Mouse (Mus musculus): ENCODE data around the gene Iqch. TPM values are rescaled to one million over a fixed set of nuclear protein-coding genes. Genes with fewer than 3 reads are reported as not detected.

Iqch gene
- polyA plus RNA-seq, 1 experiment = not detected

DNA sequence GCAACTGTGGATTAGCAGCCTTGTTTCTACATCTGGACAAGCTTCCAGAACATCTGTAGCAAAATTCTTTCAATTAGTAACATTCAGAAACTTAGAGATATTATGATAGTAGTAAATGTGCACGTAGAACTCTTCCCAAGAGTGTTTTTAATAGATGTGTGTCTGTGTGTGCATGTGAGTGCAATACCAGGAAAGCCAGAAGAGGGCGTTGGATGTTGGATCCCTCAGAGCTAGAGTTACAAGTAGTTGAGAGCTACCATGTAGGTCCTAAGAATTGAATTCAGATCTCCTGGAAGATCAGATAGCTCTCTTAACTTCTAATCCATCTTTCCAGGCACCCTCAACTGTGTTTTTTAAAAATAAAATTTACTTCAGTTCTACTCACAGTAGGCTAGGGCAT lies 4.3 kb upstream of the Iqch start:
- no peak overlapping the region for H3K4me3 ChIP-seq (replicated peaks)
- H3K4me1 ChIP-seq (ENCODE audit: control insufficient read depth) = peaks cover 45% of the 10 kb centered on the region
- no peaks in the 10 kb centered on the region for H3K9me3 ChIP-seq (ENCODE audit: control insufficient read depth, low read length)
- H3K36me3 ChIP-seq (ENCODE audit: control insufficient read depth) = peaks cover 30% of the 10 kb centered on the region
- no peaks in the 10 kb centered on the region for H3K27me3 ChIP-seq (ENCODE audit: control insufficient read depth)
- TF ChIP-seq GATA1 (IDR thresholded peaks at IDR 0.05; ENCODE audit: low read length) (no peak), TAL1 (IDR thresholded peaks at IDR 0.05; ENCODE audit: low read length) (no peak)

DNA sequence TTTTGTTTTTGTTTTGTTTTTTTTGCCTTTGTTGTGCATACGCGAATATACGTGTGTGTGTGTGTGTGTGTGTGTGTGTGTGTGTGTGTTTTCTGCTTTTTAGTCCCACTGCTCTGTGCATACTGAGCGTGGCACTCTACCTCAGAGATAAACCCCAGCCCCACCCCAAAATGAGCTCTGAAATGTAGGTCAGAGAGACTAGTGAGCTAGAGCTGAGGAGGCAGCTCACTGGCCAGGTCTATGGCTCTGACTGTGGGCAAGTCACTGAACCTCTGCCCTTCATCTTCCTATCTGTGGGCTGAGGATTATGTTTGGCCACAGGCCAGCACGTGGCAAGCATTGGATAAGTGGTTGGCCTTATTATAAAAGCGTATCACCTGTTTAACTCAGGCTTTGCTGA lies 1.6 kb upstream of the Iqch start:
- H3K9me3 ChIP-seq (ENCODE audit: control insufficient read depth, low read length) = no peaks in the 10 kb centered on the region
- TF ChIP-seq TAL1 (IDR thresholded peaks at IDR 0.05; ENCODE audit: low read length) (no peak), GATA1 (IDR thresholded peaks at IDR 0.05; ENCODE audit: low read length) (no peak)
- peaks cover 33% of the 10 kb centered on the region for H3K4me1 ChIP-seq (ENCODE audit: control insufficient read depth)
- H3K27me3 ChIP-seq (ENCODE audit: control insufficient read depth) = peaks cover 3% of the 10 kb centered on the region; the same call in 1 of the 2 replicates
- peak overlapping the region; percentile 95 for H3K4me3 ChIP-seq (replicated peaks)
- peaks cover 13% of the 10 kb centered on the region for H3K36me3 ChIP-seq (ENCODE audit: control insufficient read depth)

DNA sequence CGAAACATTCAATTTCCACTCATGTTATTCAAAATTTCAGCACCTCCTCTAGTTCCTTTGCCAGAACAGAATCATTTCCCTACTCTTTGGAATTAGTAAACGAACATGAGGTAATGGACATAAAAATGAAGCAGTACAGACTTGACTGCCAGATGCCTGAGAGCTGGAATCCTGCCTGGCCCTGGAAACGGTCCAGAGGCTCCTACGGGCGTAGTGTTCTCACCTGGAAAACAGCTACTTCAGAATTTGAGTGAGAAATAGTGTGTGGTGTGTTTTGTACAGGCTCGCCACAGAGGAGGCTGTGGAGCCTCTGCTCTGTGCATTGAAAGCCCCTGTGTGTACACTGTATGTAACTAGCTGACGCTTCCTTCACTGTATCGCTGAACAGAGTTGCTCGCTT lies 5.6 kb downstream of the Iqch start:
- no peaks in the 10 kb centered on the region for H3K9me3 ChIP-seq (ENCODE audit: control insufficient read depth, low read length)
- TF ChIP-seq GATA1 (IDR thresholded peaks at IDR 0.05; ENCODE audit: low read length) (no peak), TAL1 (IDR thresholded peaks at IDR 0.05; ENCODE audit: low read length) (no peak)
- H3K4me1 ChIP-seq (ENCODE audit: control insufficient read depth) = peaks cover under 1% of the 10 kb centered on the region
- no peaks in the 10 kb centered on the region for H3K36me3 ChIP-seq (ENCODE audit: control insufficient read depth)
- no peak overlapping the region for H3K4me3 ChIP-seq (replicated peaks)
- H3K27me3 ChIP-seq (ENCODE audit: control insufficient read depth) = peaks cover 3% of the 10 kb centered on the region; the same call in 1 of the 2 replicates

DNA sequence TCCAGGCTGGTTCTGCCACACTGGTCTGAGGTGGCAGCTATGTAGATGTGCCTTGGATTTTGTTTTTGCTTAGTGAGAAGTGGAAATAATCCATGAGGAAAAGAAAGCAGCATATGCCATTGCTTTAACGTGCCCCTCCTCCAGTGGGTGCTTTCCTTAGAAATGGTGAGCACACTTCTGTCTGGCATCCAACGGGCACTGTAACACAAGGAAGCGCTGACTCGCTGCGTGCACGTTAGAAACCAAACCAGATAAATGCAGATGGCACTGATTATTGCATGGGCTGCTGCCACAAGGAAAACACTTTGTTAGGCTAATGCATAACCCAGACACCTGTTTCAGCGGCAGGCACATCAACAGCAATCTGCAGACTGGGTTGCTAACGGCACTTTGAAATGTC lies 6.6 kb downstream of the Iqch start:
- Histone ChIP-seq H3K27me3 (ENCODE audit: control insufficient read depth) (peaks cover 3% of the 10 kb centered on the region; the same call in 1 of the 2 replicates), H3K9me3 (ENCODE audit: control insufficient read depth, low read length) (peaks cover 4% of the 10 kb centered on the region; the same call in 1 of the 2 replicates), H3K36me3 (ENCODE audit: control insufficient read depth) (no peaks in the 10 kb centered on the region), H3K4me3 (replicated peaks) (no peak overlapping the region), H3K4me1 (ENCODE audit: control insufficient read depth) (no peaks in the 10 kb centered on the region)
- TF ChIP-seq TAL1 (IDR thresholded peaks at IDR 0.05; ENCODE audit: low read length) (no peak), GATA1 (IDR thresholded peaks at IDR 0.05; ENCODE audit: low read length) (no peak)

DNA sequence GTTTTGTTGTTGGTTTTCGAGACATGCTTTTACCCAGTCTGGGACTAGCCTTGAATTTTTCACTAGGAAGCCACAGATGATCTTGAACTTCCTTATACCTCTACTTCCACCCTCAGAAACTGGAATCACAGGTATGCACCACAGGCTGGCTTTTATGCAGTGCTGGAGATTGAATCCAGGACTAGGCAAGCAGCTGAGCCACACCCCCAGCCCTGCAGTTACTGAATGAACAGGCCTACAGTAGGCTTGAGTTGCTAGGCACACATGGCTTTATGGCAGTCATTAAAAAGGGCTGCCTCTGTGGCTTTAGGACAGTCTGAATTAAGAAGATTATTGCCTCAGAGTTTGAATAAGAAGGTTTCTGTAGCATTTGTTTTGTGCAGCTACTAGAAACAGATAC lies 7.3 kb downstream of the Iqch start:
- Histone ChIP-seq H3K4me1 (ENCODE audit: control insufficient read depth) (no peaks in the 10 kb centered on the region), H3K9me3 (ENCODE audit: control insufficient read depth, low read length) (peaks cover 4% of the 10 kb centered on the region; the same call in 1 of the 2 replicates), H3K36me3 (ENCODE audit: control insufficient read depth) (no peaks in the 10 kb centered on the region), H3K27me3 (ENCODE audit: control insufficient read depth) (no peaks in the 10 kb centered on the region), H3K4me3 (replicated peaks) (no peak overlapping the region)
- TF ChIP-seq GATA1 (IDR thresholded peaks at IDR 0.05; ENCODE audit: low read length) = no peak
- no peak for TF ChIP-seq TAL1 (IDR thresholded peaks at IDR 0.05; ENCODE audit: low read length)

DNA sequence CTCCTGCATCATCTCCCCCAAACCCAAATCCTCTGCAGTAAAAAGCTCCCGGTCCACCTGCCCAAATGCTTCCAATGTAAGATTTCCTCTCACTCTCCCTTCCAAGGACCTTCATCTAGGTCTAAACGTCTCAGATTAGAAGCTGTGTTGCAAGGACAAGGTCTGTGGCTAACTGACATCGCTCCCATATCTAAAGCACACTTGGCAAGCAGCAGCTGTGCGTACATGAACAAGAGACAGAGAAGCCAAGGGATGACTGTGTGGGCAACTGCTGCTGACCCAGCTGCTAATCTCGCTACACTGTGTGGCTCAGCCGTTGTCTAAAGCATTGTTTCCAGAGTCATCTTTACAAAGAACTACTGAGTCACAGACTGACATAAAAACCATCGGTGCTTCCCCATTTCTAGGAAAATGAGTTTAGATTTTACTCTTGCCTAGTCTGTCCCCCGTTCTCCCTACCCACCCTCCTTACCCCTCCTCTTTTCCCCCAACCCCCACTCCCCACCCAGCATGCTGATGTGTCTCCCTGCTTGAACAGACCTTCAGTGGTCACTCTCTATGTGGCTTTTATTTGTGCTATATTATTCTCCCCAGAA lies 10.5 kb downstream of the Iqch start:
- Histone ChIP-seq H3K4me1 (ENCODE audit: control insufficient read depth) (no peaks in the 10 kb centered on the region), H3K27me3 (ENCODE audit: control insufficient read depth) (no peaks in the 10 kb centered on the region), H3K4me3 (replicated peaks) (no peak overlapping the region), H3K36me3 (ENCODE audit: control insufficient read depth) (no peaks in the 10 kb centered on the region), H3K9me3 (ENCODE audit: control insufficient read depth, low read length) (peaks cover 4% of the 10 kb centered on the region; the same call in 1 of the 2 replicates)
- TF ChIP-seq TAL1 (IDR thresholded peaks at IDR 0.05; ENCODE audit: low read length) (no peak), GATA1 (IDR thresholded peaks at IDR 0.05; ENCODE audit: low read length) (no peak)

DNA sequence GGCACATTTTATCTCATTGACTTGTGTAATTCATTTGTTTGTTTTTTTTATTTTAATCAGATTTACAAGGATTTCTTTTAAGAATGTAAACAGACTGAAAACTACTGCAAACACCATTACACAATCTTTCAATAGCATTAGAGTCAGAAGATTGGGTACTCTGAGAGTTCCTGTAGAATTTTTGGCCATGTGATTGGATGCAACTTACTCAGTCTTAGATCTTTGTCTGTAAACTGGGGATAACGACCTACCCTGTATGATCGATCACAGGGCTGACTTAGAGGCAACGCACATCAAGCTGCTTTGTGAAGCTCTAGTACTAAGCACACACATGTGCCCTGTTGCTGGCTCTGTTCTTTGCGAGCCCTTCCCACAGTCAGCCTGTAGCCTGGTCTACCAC lies 11.7 kb downstream of the Iqch start:
- Histone ChIP-seq H3K36me3 (ENCODE audit: control insufficient read depth) (no peaks in the 10 kb centered on the region), H3K4me1 (ENCODE audit: control insufficient read depth) (no peaks in the 10 kb centered on the region), H3K27me3 (ENCODE audit: control insufficient read depth) (no peaks in the 10 kb centered on the region), H3K9me3 (ENCODE audit: control insufficient read depth, low read length) (peaks cover 4% of the 10 kb centered on the region; the same call in 1 of the 2 replicates), H3K4me3 (replicated peaks) (no peak overlapping the region)
- TF ChIP-seq TAL1 (IDR thresholded peaks at IDR 0.05; ENCODE audit: low read length) = no peak
- TF ChIP-seq GATA1 (IDR thresholded peaks at IDR 0.05; ENCODE audit: low read length) = no peak

DNA sequence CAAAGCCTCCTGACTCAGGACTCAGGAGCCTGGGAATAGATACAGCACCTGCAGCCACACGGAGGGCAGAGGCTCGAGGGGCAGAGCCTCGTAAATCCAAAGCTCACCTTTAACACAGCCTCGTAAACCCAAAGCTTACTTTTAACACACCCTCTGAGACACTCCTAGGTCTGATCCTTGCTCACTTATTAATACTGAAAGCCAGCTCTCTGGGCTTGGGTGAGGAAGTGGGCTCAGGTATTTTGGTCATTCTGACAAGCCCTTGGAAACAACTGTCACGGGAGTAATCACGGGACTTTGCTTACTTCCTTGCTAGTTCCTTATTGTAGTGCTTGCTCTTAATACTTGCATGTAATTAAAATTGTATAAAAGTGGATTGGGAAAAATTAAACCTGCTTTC lies 13.1 kb downstream of the Iqch start:
- no peaks in the 10 kb centered on the region for H3K36me3 ChIP-seq (ENCODE audit: control insufficient read depth)
- H3K27me3 ChIP-seq (ENCODE audit: control insufficient read depth) = no peaks in the 10 kb centered on the region
- TF ChIP-seq GATA1 (IDR thresholded peaks at IDR 0.05; ENCODE audit: low read length) (no peak), TAL1 (IDR thresholded peaks at IDR 0.05; ENCODE audit: low read length) (no peak)
- H3K4me1 ChIP-seq (ENCODE audit: control insufficient read depth) = no peaks in the 10 kb centered on the region
- H3K4me3 ChIP-seq (replicated peaks) = no peak overlapping the region
- H3K9me3 ChIP-seq (ENCODE audit: control insufficient read depth, low read length) = peaks cover 4% of the 10 kb centered on the region; the same call in 1 of the 2 replicates

DNA sequence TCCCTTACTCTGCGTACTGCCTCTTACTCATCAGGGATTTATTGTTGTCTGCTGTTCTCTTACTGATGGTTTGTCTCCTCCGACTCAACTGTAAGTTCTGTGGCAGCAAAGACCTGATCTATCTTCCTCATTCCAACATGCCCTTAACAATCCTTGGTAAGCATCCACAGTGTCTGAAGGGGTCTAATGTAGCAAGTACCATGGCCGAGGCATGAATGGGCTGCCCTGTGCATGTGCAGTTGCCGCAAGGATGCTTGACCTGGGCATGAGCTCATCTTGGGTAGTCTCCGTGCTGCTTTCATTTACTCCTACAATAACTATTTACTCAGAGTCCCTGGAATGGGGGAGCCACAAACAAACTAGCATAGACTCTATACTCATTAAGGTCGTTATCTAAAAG lies 17.0 kb downstream of the Iqch start:
- H3K4me1 ChIP-seq (ENCODE audit: control insufficient read depth) = no peaks in the 10 kb centered on the region
- H3K9me3 ChIP-seq (ENCODE audit: control insufficient read depth, low read length) = no peaks in the 10 kb centered on the region
- TF ChIP-seq TAL1 (IDR thresholded peaks at IDR 0.05; ENCODE audit: low read length) (no peak), GATA1 (IDR thresholded peaks at IDR 0.05; ENCODE audit: low read length) (no peak)
- no peaks in the 10 kb centered on the region for H3K27me3 ChIP-seq (ENCODE audit: control insufficient read depth)
- H3K4me3 ChIP-seq (replicated peaks) = no peak overlapping the region
- no peaks in the 10 kb centered on the region for H3K36me3 ChIP-seq (ENCODE audit: control insufficient read depth)

DNA sequence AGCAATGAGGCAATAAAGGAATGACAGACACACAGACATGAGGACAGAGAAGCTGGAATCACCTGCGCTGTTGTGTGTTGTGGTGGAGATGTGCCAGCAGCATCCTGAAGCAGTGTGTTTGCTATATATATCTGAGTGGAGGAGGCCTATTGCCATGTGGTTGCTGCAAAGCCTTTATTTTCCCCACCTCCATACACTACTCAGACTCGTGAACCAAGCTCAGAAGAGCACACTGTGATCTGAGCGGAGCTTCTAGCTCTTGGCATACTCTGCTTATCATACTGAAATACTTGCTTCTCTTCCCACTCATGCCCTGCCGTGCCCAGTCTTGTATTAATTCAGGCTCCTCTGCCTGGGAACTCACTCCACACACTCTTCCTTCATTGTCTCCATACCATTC lies 20.5 kb downstream of the Iqch start:
- TF ChIP-seq GATA1 (IDR thresholded peaks at IDR 0.05; ENCODE audit: low read length) (no peak), TAL1 (IDR thresholded peaks at IDR 0.05; ENCODE audit: low read length) (no peak)
- no peak overlapping the region for H3K4me3 ChIP-seq (replicated peaks)

More for the DNA sequence above, 20.5 kb downstream of the Iqch start:
- no peaks in the 10 kb centered on the region for H3K27me3 ChIP-seq (ENCODE audit: control insufficient read depth)
- H3K9me3 ChIP-seq (ENCODE audit: control insufficient read depth, low read length) = no peaks in the 10 kb centered on the region
- no peaks in the 10 kb centered on the region for H3K4me1 ChIP-seq (ENCODE audit: control insufficient read depth)
- H3K36me3 ChIP-seq (ENCODE audit: control insufficient read depth) = no peaks in the 10 kb centered on the region

All from erythroblast, embryonic 14.5 days (primary cell).